In genomic region chr6:88490629-88491354, GRCm38 (mm10) we compare ENCODE assay signal across 12 mouse cellular contexts. TPM values are rescaled to one million over a fixed set of nuclear protein-coding genes. Genes with fewer than 3 reads are reported as not detected.
A peak's percentile ranks its signal among the peaks of the same experiment; 100 is the strongest.
DNase-seq lines count a peak whose midpoint lies in the region; ATAC-seq and TF ChIP-seq lines count a peak whose summit lies in the region.
"Had no signal": no experiment of that assay in that cellular context is flagged by ENCODE, and none has a peak within 500 bp of the region (broad histone marks: within the 10 kb centered on the region; RNA-seq: fewer than 3 reads in every experiment).

No protein-coding gene starts in this region.

- DNase-seq in heart, adult 2 months = peak; percentile 60 to 70
- DNase-seq in Muller cell, postnatal 12 days (ENCODE audit: inconsistent ontology term) = peak; percentile 62
- DNase-seq in cerebellum, adult 11 months = peak; percentile 94
- DNase-seq in gastrocnemius, postnatal 10 days = peak; percentile 56
- DNase-seq in kidney, postnatal 25 days = no peak
- no peak for DNase-seq in liver, embryonic 11.5 days (ENCODE audit: low spot score)
- no peak for DNase-seq in thymus, postnatal 36 days
- DNase-seq: kidney, adult 18-20 months; lung, postnatal 4 days had no signal

- H3K79me2 ChIP-seq in heart, adult 2 months (replicated peaks; ENCODE audit: control insufficient read depth, insufficient read depth, low read length) = no peaks in the 10 kb centered on the region

- H3K36me3 ChIP-seq in heart, adult 2 months (ENCODE audit: control insufficient read depth, insufficient read depth, low read length) = no peaks in the 10 kb centered on the region
- peaks cover 68% of the 10 kb centered on the region for H3K36me3 ChIP-seq in heart, embryonic 12.5 days
- H3K36me3 ChIP-seq in liver, embryonic 11.5 days (ENCODE audit: control insufficient read depth, insufficient read depth, low read length) = peaks cover 38% of the 10 kb centered on the region

- TF ChIP-seq POLR2A in heart, adult 2 months (IDR thresholded peaks at IDR 0.05; ENCODE audit: insufficient read depth, low read depth, low read length) = no peak

- no peaks in the 10 kb centered on the region for H3K9me3 ChIP-seq in heart, embryonic 12.5 days (replicated peaks)
- H3K9me3 ChIP-seq in liver, embryonic 11.5 days (ENCODE audit: control insufficient read depth, low read length) = no peaks in the 10 kb centered on the region
- H3K9me3 ChIP-seq: limb, embryonic 12.5 days had no signal

- no peak overlapping the region for H3K27ac ChIP-seq in heart, adult 2 months
- H3K27ac ChIP-seq in heart, embryonic 12.5 days (ENCODE audit: poor library complexity, severe bottlenecking) = no peak overlapping the region
- no peak overlapping the region for H3K27ac ChIP-seq in liver, embryonic 11.5 days (ENCODE audit: low read depth, low read length)
- H3K27ac ChIP-seq: limb, embryonic 12.5 days had no signal

- no peak for TF ChIP-seq EP300 in heart, adult 2 months (IDR thresholded peaks at IDR 0.05; ENCODE audit: insufficient read depth, low read depth, low read length)

- no peak overlapping the region for H3K9ac ChIP-seq in heart, adult 2 months (ENCODE audit: low read depth, low read length)
- no peak overlapping the region for H3K9ac ChIP-seq in heart, embryonic 12.5 days
- H3K9ac ChIP-seq in liver, embryonic 11.5 days (ENCODE audit: low read depth, low read length) = no peak overlapping the region
- H3K9ac ChIP-seq: limb, embryonic 12.5 days had no signal

- no peaks in the 10 kb centered on the region for H3K4me1 ChIP-seq in heart, adult 2 months (ENCODE audit: control insufficient read depth, insufficient read depth, low read length)
- no peaks in the 10 kb centered on the region for H3K4me1 ChIP-seq in heart, embryonic 12.5 days (replicated peaks)
- no peaks in the 10 kb centered on the region for H3K4me1 ChIP-seq in liver, embryonic 11.5 days (replicated peaks; ENCODE audit: control insufficient read depth, insufficient read depth, low read length)
- H3K4me1 ChIP-seq: limb, embryonic 12.5 days had no signal

- WGBS in heart, adult 2 months = 85% methylated on average over 12 of the region's 12 CpGs
- WGBS in heart, embryonic 12.5 days = 92% methylated on average over 12 of the region's 12 CpGs
- WGBS in liver, embryonic 11.5 days = 91% methylated on average over 12 of the region's 12 CpGs

- intact Hi-C loops in heart, adult 2 months (cut with DNase I) = no loop called here

- ATAC-seq in heart, embryonic 12.5 days (ENCODE audit: insufficient number of reproducible peaks, low FRiP score) = no peak
- no peak for ATAC-seq in liver, embryonic 11.5 days (replicated peaks; ENCODE audit: low FRiP score)

- no peak for TF ChIP-seq CTCF in heart, adult 2 months (IDR thresholded peaks at IDR 0.05)

- H3K4me3 ChIP-seq in heart, adult 2 months = no peak overlapping the region
- no peak overlapping the region for H3K4me3 ChIP-seq in heart, embryonic 12.5 days
- H3K4me3 ChIP-seq in liver, embryonic 11.5 days (ENCODE audit: low read depth, low read length) = no peak overlapping the region
- H3K4me3 ChIP-seq: limb, embryonic 12.5 days had no signal

- H3K4me2 ChIP-seq in heart, embryonic 12.5 days = no peak overlapping the region
- H3K4me2 ChIP-seq in liver, embryonic 11.5 days = no peak overlapping the region
- H3K4me2 ChIP-seq: limb, embryonic 12.5 days had no signal

- H3K27me3 ChIP-seq in heart, adult 2 months (ENCODE audit: control insufficient read depth, insufficient read depth, low read length) = no peaks in the 10 kb centered on the region
- no peaks in the 10 kb centered on the region for H3K27me3 ChIP-seq in heart, embryonic 12.5 days (replicated peaks)
- H3K27me3 ChIP-seq in liver, embryonic 11.5 days (replicated peaks; ENCODE audit: control insufficient read depth, insufficient read depth, low read length) = no peaks in the 10 kb centered on the region
- H3K27me3 ChIP-seq: CH12.LX; limb, embryonic 12.5 days had no signal

RNA-seq across cellular contexts. Expression of gene Ruvbl1, which starts 25.6 kb away (rescaled TPM):
- total RNA-seq in heart, adult 2 months (2021) = 10 to 100 TPM; 16.7 to 18.4 TPM
- polyA plus RNA-seq in heart, adult 2 months (2012; rRNA removed) = 15.7 and 16.0 TPM in 2 replicates
- polyA plus RNA-seq in heart, embryonic 12.5 days (2016; fragmentation: Nextera tagmentation; extraction: Ambion mirVana) = 75.7 and 80.2 TPM in 2 replicates
- total RNA-seq in gastrocnemius, postnatal 10 days (2021) = 10 to 100 TPM; 29.3 to 29.6 TPM
- 212 and 235 TPM in 2 replicates for polyA plus RNA-seq in liver, embryonic 11.5 days (2014; fragmentation: Nextera tagmentation; extraction: Ambion mirVana)

RNA-seq across cellular contexts. Expression of gene Sec61a1, which starts 27.9 kb away (rescaled TPM):
- 10 to 100 TPM; 40.4 to 44.5 TPM for total RNA-seq in heart, adult 2 months (2021)
- 63.0 and 79.2 TPM in 2 replicates for polyA plus RNA-seq in heart, adult 2 months (2012; rRNA removed)
- 206 and 209 TPM in 2 replicates for polyA plus RNA-seq in heart, embryonic 12.5 days (2016; fragmentation: Nextera tagmentation; extraction: Ambion mirVana)
- total RNA-seq in gastrocnemius, postnatal 10 days (2021) = 10 to 100 TPM; 57.6 to 78.0 TPM
- polyA plus RNA-seq in liver, embryonic 11.5 days (2014; fragmentation: Nextera tagmentation; extraction: Ambion mirVana) = 214 and 233 TPM in 2 replicates

RNA-seq across cellular contexts. Expression of gene Eefsec, which starts 44.5 kb away (rescaled TPM):
- total RNA-seq in heart, adult 2 months (2021) = 1 to 10 TPM; 6.6 to 8.9 TPM
- 6.2 TPM in 2 replicates for polyA plus RNA-seq in heart, adult 2 months (2012; rRNA removed)
- 18.5 and 20.5 TPM in 2 replicates for polyA plus RNA-seq in heart, embryonic 12.5 days (2016; fragmentation: Nextera tagmentation; extraction: Ambion mirVana)
- 10 to 100 TPM in 1 of 2 experiments, 1 to 10 TPM in 1; 9.3 to 10.9 TPM for total RNA-seq in gastrocnemius, postnatal 10 days (2021)
- polyA plus RNA-seq in liver, embryonic 11.5 days (2014; fragmentation: Nextera tagmentation; extraction: Ambion mirVana) = 46.1 and 46.7 TPM in 2 replicates

Comparison
In these comparisons a context has a peak if more than half of its experiments do, and no peak if none do; other contexts are left out.
1. DNase-seq: peak in heart, adult 2 months (2 of 2), Muller cell, postnatal 12 days (single experiment), cerebellum, adult 11 months (single experiment) and gastrocnemius, postnatal 10 days (single experiment); none in kidney, postnatal 25 days (0 of 2), liver, embryonic 11.5 days (single experiment) and thymus, postnatal 36 days (0 of 2).